Mouse (Mus musculus): ENCODE results near the gene Capg. TPM values are rescaled to one million over a fixed set of nuclear protein-coding genes. Genes with fewer than 3 reads are reported as not detected.
A peak's percentile ranks its signal among the peaks of the same experiment; 100 is the strongest.

The Capg gene
- polyA plus RNA-seq, 1 experiment: not detected

DNA sequence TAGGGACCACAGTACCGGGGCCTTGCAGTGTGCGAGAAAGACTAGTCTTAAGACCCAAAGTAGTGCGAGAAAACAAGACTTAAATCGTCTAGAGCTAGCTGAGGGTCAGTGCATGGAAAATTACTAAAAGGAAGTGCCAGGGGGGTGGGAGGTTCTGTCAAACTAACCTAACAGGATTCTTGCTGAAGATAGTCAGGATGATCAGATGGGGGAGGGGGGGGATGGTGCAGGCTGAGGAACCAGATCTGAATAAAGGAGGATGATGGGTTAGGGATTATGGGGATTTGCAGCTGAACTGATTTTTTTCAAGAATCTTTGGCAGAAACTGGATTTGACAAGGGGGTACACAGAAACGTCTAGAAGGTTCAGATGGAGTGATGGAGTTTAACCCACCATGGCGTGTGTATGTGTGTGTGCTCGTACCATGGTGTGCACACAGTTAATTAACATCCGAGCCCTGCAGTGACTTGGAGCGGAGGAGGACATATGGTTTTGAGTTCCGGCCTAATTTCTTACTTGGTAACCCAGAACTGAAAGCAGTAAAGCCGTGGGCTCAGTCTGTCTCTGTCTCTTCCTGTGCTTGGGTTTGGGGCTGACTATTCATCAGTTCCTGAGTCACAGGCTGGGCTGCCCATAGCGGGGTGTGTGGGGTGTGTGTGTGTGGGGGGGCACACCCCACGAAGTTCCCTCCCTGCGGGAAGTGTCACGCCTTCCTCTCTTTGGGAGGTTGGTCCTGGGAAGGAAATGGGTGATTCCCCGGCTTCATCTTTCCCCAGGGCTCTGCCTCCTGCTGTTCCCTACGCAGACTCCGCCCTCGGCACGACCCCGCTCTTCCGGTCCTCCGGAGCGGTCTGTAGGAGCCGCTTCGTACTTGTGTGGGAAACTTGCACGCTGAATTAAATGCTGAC, 8.2 kb downstream of the Capg start:
- WGBS: 14% methylated on average over 27 of the region's 27 CpGs
- H3K4me1 ChIP-seq (ENCODE audit: control insufficient read depth, insufficient read depth, low read length): peaks cover 16% of the 10 kb centered on the region; the same call in 1 of the 2 replicates

DNA sequence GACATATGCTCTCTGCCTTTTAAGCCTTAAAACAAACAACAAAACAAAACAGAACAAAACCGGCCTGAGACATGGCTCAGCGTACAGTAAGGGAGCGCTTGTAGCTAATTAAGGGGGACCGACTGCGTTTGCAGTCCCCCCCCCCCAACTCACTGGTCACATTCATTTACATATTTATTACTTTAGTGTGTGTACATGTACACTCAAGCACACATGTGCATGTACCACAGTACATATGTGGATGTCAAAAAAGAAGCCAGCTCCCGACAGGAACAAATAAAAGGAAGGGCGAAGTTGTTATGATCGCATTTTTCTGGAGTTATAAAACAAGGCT, 8.9 kb downstream of the Capg start:
- no peak for TF ChIP-seq POLR2A (IDR thresholded peaks at IDR 0.05; ENCODE audit: insufficient read depth, low read depth, low read length)
- no peak for TF ChIP-seq CTCF (IDR thresholded peaks at IDR 0.05; ENCODE audit: insufficient read depth, low read depth, low read length)
- peak overlapping the region; percentile 65 for H3K27ac ChIP-seq (ENCODE audit: insufficient read depth, low read depth, low read length)
- 14% methylated on average over 8 of the region's 8 CpGs for WGBS
- H3K4me1 ChIP-seq (ENCODE audit: control insufficient read depth, insufficient read depth, low read length): peaks cover 16% of the 10 kb centered on the region; the same call in 1 of the 2 replicates
- peak overlapping the region; percentile 45 for H3K4me3 ChIP-seq (ENCODE audit: insufficient read depth, low read depth, low read length)

More for the DNA sequence above, 8.2 kb downstream of the Capg start:
- no peak for TF ChIP-seq CTCF (IDR thresholded peaks at IDR 0.05; ENCODE audit: insufficient read depth, low read depth, low read length)
- Histone ChIP-seq H3K27ac (ENCODE audit: insufficient read depth, low read depth, low read length) (peak overlapping the region; percentile 65), H3K4me3 (ENCODE audit: insufficient read depth, low read depth, low read length) (peak overlapping the region; percentile 45)

GRCm38 (mm10) chr6:72560801-72561200, 16.6 kb downstream of the Capg start:
- H3K4me1 ChIP-seq (ENCODE audit: control insufficient read depth, insufficient read depth, low read length): peaks cover 22% of the 10 kb centered on the region
- 81% methylated on average over 8 of the region's 8 CpGs for WGBS
- TF ChIP-seq POLR2A (IDR thresholded peaks at IDR 0.05; ENCODE audit: insufficient read depth, low read depth, low read length) (no peak), CTCF (IDR thresholded peaks at IDR 0.05; ENCODE audit: insufficient read depth, low read depth, low read length) (no peak)
- H3K27ac ChIP-seq (ENCODE audit: insufficient read depth, low read depth, low read length): no peak overlapping the region
- no peak overlapping the region for H3K4me3 ChIP-seq (ENCODE audit: insufficient read depth, low read depth, low read length)

- WGBS: 32% methylated on average over 6 of the region's 6 CpGs
- Histone ChIP-seq H3K4me1 (ENCODE audit: control insufficient read depth, insufficient read depth, low read length) (peaks cover 28% of the 10 kb centered on the region), H3K4me3 (ENCODE audit: insufficient read depth, low read depth, low read length) (no peak overlapping the region), H3K27ac (ENCODE audit: insufficient read depth, low read depth, low read length) (peak overlapping the region; percentile 77)
- no peak for TF ChIP-seq CTCF (IDR thresholded peaks at IDR 0.05; ENCODE audit: insufficient read depth, low read depth, low read length)
- no peak for TF ChIP-seq POLR2A (IDR thresholded peaks at IDR 0.05; ENCODE audit: insufficient read depth, low read depth, low read length)
Observed at GRCm38 (mm10) chr6:72562486-72562885, 18.3 kb downstream of the Capg start.

GRCm38 (mm10) chr6:72562894-72563293, 18.7 kb downstream of the Capg start:
- H3K4me1 ChIP-seq (ENCODE audit: control insufficient read depth, insufficient read depth, low read length): peaks cover 28% of the 10 kb centered on the region
- no peak overlapping the region for H3K4me3 ChIP-seq (ENCODE audit: insufficient read depth, low read depth, low read length)
- peak overlapping the region; percentile 77 for H3K27ac ChIP-seq (ENCODE audit: insufficient read depth, low read depth, low read length)
- no peak for TF ChIP-seq POLR2A (IDR thresholded peaks at IDR 0.05; ENCODE audit: insufficient read depth, low read depth, low read length)
- no peak for TF ChIP-seq CTCF (IDR thresholded peaks at IDR 0.05; ENCODE audit: insufficient read depth, low read depth, low read length)
- WGBS: 35% methylated on average over 5 of the region's 5 CpGs

DNA sequence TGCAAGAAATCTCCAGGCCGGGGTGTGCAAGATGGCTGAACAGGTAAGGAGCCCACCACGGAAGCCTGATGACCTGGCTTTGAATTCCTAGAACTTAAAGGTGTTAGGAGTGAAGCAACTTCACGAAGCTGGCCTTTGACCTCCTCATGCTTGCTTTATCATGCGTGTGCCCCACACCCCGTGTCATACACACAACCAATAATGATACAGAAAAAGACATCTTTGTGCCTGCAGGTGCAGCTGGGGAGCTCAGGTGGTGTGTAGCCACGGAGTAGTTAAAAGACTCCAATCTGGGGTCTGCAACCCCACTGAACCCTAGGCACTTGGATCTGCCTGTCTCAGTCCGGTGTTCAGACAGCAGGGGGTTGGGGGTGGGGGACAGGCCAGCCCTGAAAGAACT, 21.3 kb downstream of the Capg start:
- TF ChIP-seq CTCF (IDR thresholded peaks at IDR 0.05; ENCODE audit: insufficient read depth, low read depth, low read length) (no peak), POLR2A (IDR thresholded peaks at IDR 0.05; ENCODE audit: insufficient read depth, low read depth, low read length) (no peak)
- WGBS: 74% methylated on average over 7 of the region's 7 CpGs
- Histone ChIP-seq H3K4me3 (ENCODE audit: insufficient read depth, low read depth, low read length) (no peak overlapping the region), H3K27ac (ENCODE audit: insufficient read depth, low read depth, low read length) (no peak overlapping the region), H3K4me1 (ENCODE audit: control insufficient read depth, insufficient read depth, low read length) (peaks cover 28% of the 10 kb centered on the region)

DNA sequence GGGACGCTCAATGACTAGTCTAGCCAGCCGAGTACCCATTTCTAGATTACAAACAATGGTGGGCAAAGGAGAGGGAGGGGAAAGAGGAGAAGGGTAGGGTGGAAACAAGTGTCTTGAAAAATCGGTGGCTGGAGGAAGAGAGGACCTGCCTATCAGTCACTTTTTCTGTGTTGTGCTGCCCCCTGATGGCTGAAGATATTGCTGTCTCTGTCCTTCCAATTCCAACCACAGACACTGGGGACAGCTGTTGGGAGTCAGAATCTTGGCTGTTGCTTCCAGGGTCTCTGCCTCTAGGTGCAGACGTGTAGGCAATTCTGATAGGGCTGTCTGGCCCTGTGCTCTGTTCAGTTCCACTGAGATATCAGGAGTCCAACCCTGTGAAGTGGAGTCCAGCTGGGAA, 21.9 kb downstream of the Capg start:
- Histone ChIP-seq H3K4me3 (ENCODE audit: insufficient read depth, low read depth, low read length) (no peak overlapping the region), H3K27ac (ENCODE audit: insufficient read depth, low read depth, low read length) (no peak overlapping the region), H3K4me1 (ENCODE audit: control insufficient read depth, insufficient read depth, low read length) (peaks cover 30% of the 10 kb centered on the region)
- 2% methylated on average over 4 of the region's 4 CpGs for WGBS
- no peak for TF ChIP-seq POLR2A (IDR thresholded peaks at IDR 0.05; ENCODE audit: insufficient read depth, low read depth, low read length)
- TF ChIP-seq CTCF (IDR thresholded peaks at IDR 0.05; ENCODE audit: insufficient read depth, low read depth, low read length): peak; percentile 32; the same call in 1 of the 2 replicates

DNA sequence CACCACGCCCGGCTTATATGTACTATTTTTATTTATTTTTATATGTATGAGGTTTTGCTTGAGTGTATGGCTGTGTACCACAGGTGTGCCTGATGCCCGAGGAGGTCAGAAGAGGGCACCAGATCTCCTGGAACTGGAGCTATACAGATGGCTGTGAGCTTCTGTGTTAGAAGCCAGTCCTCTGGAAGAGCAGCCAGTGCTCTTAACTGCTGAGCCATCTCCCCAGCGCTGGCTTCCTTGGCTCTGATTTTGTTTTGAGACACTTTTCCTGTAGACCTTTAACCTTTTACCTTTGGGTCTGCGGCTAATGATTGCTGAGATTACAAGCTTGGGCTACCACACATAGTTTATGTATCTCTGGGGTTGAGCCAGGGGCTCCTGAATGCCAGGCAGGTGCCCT, 23.3 kb downstream of the Capg start:
- TF ChIP-seq POLR2A (IDR thresholded peaks at IDR 0.05; ENCODE audit: insufficient read depth, low read depth, low read length): no peak
- no peak for TF ChIP-seq CTCF (IDR thresholded peaks at IDR 0.05; ENCODE audit: insufficient read depth, low read depth, low read length)
- 92% methylated on average over 5 of the region's 5 CpGs for WGBS

GRCm38 (mm10) chr6:72568736-72569135, 24.5 kb downstream of the Capg start:
- H3K4me3 ChIP-seq (ENCODE audit: insufficient read depth, low read depth, low read length): no peak overlapping the region

More for the DNA sequence above, 23.3 kb downstream of the Capg start:
- H3K4me3 ChIP-seq (ENCODE audit: insufficient read depth, low read depth, low read length): no peak overlapping the region
- H3K4me1 ChIP-seq (ENCODE audit: control insufficient read depth, insufficient read depth, low read length): peaks cover 29% of the 10 kb centered on the region
- H3K27ac ChIP-seq (ENCODE audit: insufficient read depth, low read depth, low read length): no peak overlapping the region

More at GRCm38 (mm10) chr6:72568736-72569135, 24.5 kb downstream of the Capg start:
- Histone ChIP-seq H3K4me1 (ENCODE audit: control insufficient read depth, insufficient read depth, low read length) (peaks cover 16% of the 10 kb centered on the region), H3K27ac (ENCODE audit: insufficient read depth, low read depth, low read length) (no peak overlapping the region)
- TF ChIP-seq CTCF (IDR thresholded peaks at IDR 0.05; ENCODE audit: insufficient read depth, low read depth, low read length) (no peak), POLR2A (IDR thresholded peaks at IDR 0.05; ENCODE audit: insufficient read depth, low read depth, low read length) (no peak)
- WGBS: 85% methylated on average over 10 of the region's 10 CpGs

Measured in olfactory bulb, adult 2 months (tissue).